Mouse (Mus musculus) embryo, embryonic 10 days (tissue): ENCODE measurements at regions not wholly inside any gene's neighbourhood (a gene's known extent, or its start where the extent isn't known, plus 50 kb on each side); places are given as distances from the start of the nearest gene placed in this dataset.
A peak's percentile ranks its signal among the peaks of the same experiment; 100 is the strongest.

Experiments used
- DNase-seq: peaks from one replicate; pipeline ENCODE4 v3.0.0-alpha.2; 2015; ENCODE audit warnings: low spot score

DNA sequence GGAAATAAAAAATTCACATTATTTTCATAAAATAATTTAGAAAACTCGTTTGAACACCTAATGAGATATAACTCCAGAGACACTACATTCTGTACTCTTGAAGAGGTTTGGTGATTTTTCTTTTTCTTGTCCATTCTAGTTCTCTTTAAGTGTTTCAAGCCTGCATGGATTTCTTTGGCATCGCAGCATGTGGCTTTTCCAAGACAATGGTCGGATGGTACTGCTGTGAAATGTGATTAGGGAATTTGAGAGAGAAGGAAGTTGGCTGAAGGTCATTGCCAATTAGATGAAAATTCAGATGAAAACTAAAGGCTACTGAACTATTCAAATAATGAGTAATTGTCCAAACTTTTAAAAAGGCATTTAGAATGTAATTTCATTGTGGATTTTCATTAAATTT lies 572.2 kb downstream of the Phex start:
- DNase-seq = peak; percentile 3

DNA sequence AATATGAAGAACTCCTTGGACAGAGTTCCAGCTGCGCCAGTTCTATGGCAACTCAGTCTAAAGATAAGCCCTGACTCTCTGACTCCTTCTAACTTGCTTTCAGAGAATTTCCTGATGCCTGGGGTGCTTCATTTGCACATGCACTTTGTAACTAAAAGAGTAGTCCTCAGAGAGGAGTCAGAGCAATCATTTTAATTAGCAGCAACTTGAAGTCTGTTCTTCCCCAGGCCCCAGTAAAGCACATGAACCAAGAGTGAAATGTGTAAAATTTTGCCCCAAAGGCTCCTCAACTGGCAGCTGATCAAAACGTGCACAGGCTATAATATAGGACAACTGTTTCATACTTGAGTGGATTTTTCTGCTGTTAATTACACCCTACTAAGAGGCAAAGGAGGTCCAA lies 573.8 kb downstream of the Phex start:
- no peak for DNase-seq

DNA sequence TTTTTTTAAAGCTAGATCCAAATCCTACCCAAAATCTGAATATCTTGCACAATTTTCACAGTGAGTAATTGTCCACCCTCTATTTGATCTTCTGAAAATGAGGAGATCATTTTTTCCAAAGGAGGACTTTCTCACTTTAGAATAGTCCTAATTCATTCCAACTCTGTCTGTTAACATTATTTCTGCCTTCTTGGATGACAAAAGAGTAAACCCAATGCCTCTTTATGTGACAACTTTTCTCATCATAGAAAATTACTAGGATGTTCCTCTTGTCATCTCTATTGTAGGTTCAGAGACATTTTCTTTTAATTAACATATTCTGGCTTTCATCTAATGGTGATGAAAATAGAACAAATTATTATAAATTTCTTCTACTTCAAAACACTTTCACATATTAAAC lies 582.9 kb downstream of the Phex start:
- no peak for DNase-seq

DNA sequence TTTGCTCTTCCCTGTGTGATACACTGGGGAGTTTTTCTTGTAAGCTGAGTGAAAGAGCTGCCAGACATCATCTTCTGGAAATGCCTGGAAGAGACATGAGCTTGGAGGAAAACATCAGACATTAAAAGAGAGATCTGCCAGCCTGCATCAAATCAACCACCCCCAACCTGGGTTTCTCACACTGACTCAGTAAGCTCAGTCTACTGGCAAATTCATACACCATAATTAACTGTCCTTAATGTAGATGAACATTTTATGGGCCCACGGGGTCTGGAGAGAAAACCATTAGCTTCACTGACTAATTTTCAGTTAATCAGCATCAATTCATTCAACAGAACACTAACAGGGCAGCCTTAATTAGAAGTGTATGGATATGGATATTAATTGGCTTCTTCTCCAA lies 608.3 kb downstream of the Phex start:
- DNase-seq = no peak
